Mouse (Mus musculus) intestine, embryonic 15.5 days (tissue): ENCODE results near the gene Cdc42bpb. TPM values are rescaled to one million over a fixed set of nuclear protein-coding genes. Genes with fewer than 3 reads are reported as not detected.

Experiments
- ATAC-seq: fragments of 200-750 bp; cut with Nextera tagmentation; 2 replicates; pipeline ENCODE4 v1.8.0; 2017; ENCODE audit warnings: moderate TSS enrichment, moderate library complexity
- H3K27ac ChIP-seq: fragments of 300-500 bp; sonication (generic); 2 replicates; pipeline ENCODE4 v1.5.1; 2015; ENCODE audit warnings: mild to moderate bottlenecking, inconsistent platforms
- H3K27me3 ChIP-seq: fragments of 300-500 bp; sonication (generic); replicated peaks from 2 replicates; pipeline ENCODE4 v1.6.1; 2015; ENCODE audit warnings: inconsistent platforms
- H3K36me3 ChIP-seq: fragments of 300-500 bp; sonication (generic); 2 replicates; pipeline ENCODE4 v1.6.1; 2015; ENCODE audit warnings: inconsistent platforms
- H3K4me1 ChIP-seq: fragments of 300-500 bp; sonication (generic); replicated peaks from 2 replicates; pipeline ENCODE4 v1.6.1; 2015; ENCODE audit warnings: inconsistent platforms
- H3K4me2 ChIP-seq: fragments of 300-500 bp; sonication (generic); replicated peaks from 2 replicates; pipeline ENCODE4 v1.6.1; 2015; ENCODE audit warnings: mild to moderate bottlenecking, inconsistent platforms
- H3K4me3 ChIP-seq: fragments of 300-500 bp; sonication (generic); replicated peaks from 2 replicates; pipeline ENCODE4 v1.5.1; 2015; ENCODE audit warnings: inconsistent platforms
- H3K9ac ChIP-seq: fragments of 300-500 bp; sonication (generic); 2 replicates; pipeline ENCODE4 v1.6.1; 2015; ENCODE audit warnings: inconsistent platforms
- H3K9me3 ChIP-seq: fragments of 300-500 bp; sonication (generic); 2 replicates; pipeline ENCODE4 v1.6.1; 2016; ENCODE audit warnings: inconsistent platforms
- WGBS: fragments of 180-500 bp; shearing (Covaris S2); methylation state at CpG from one replicate; pipeline ENCODE4 v1.1.7; 2015; 5-methylcytosine and 5-hydroxymethylcytosine counted together
- polyA plus RNA-seq: library from polyadenylated mRNA; unstranded; fragments of >200 nt; fragmentation: Nextera tagmentation; extraction: Ambion mirVana; gene quantifications from 2 replicates; pipeline ENCODE4 v1.2.1, GENCODE M21; 2015

Gene Cdc42bpb
- polyA plus RNA-seq, 1 experiment from 2014 or later: 31.8 TPM

DNA sequence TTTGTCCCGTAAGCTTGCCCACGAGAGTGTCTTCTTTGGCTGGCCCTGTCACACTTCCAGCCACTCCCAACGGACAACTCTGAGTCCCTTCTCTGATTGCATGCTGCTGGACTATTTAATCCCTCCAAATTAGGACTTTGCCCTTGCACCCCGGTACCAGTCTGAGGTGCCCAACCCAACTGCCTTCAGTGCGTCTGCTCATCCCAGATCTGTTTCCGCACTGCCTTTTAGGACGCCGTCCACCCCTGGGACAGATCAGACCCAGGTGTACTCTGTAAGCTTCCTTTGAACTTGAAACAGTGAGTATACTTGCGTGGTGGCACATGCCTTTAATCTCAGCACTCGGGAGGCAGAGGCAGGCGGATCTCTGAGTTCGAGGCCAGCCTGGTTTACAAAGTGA lies 1.3 kb upstream of the Cdc42bpb start:
- no peak overlapping the region for H3K9ac ChIP-seq
- ATAC-seq: no peak
- no peaks in the 10 kb centered on the region for H3K9me3 ChIP-seq
- no peak overlapping the region; the same call in 1 of the 2 replicates for H3K4me3 ChIP-seq
- peaks cover 19% of the 10 kb centered on the region for H3K4me1 ChIP-seq
- H3K27me3 ChIP-seq: no peaks in the 10 kb centered on the region
- 71% methylated on average over 12 of the region's 12 CpGs for WGBS
- H3K36me3 ChIP-seq: no peaks in the 10 kb centered on the region
- H3K4me2 ChIP-seq: peak overlapping the region; percentile 76
- no peak overlapping the region for H3K27ac ChIP-seq

DNA sequence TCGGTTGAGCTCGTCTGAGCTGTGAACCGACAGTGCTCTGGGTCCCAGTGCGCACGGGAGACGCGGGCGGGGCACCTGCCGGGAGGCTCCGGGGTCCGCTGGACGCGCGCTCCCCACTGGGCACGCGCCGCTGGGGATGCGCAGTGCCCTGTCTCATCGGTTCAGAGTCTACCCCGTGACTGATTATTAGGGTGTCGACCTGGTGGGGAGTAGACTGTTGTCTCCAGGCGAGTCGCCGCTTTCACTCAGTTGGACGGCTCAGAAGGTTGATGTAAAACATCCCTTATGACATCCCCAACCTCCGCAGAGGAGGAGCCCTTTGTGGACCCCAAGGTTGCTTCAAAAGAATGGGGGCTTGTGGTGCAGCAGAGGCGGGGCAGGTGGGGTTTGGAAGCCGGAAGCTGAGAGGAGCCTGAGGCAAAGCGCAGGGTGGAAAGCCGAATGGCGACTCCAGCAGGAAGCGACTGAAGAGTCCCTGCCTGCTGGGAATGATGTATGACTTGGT lies 520 bp upstream of the Cdc42bpb start:
- Histone ChIP-seq H3K4me3 (peak overlapping the region; percentile 97), H3K27ac (peak overlapping the region; percentile 97), H3K4me2 (peak overlapping the region; percentile 76), H3K9ac (peak overlapping the region; percentile 97), H3K9me3 (no peaks in the 10 kb centered on the region), H3K36me3 (no peaks in the 10 kb centered on the region), H3K4me1 (peaks cover 24% of the 10 kb centered on the region), H3K27me3 (no peaks in the 10 kb centered on the region)
- 0% methylated on average over 31 of the region's 32 CpGs for whole genome bisulfite sequencing
- ATAC-seq: peak; percentile 73

DNA sequence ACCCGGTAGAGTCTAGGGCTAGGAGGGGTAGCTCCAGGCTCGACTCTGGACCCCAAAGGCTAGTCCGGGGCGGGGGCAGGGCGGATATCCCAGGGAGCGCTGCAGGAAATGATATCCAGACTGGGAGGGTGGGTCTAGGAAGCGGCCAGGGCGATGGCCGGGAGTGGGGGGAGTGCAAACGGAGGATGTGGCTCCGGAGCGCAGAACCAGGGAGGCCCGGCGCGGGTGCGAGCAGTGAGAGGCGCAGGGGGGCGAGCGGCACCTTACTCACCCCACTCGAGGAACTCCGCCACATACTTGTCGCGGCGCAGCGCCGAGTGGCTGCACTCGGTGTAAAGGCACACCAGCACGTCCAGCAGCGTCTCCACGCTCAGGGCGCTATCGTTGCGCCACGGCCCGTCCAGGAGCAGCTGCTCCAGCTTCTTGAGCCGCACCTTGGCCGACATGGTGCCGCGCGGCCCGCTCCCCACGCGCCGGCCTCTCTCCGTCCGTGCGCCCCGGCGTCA lies 639 bp downstream of the Cdc42bpb start:
- under 1% methylated on average over 49 of the region's 49 CpGs for WGBS
- H3K27ac ChIP-seq: peak overlapping the region; percentile 97

DNA sequence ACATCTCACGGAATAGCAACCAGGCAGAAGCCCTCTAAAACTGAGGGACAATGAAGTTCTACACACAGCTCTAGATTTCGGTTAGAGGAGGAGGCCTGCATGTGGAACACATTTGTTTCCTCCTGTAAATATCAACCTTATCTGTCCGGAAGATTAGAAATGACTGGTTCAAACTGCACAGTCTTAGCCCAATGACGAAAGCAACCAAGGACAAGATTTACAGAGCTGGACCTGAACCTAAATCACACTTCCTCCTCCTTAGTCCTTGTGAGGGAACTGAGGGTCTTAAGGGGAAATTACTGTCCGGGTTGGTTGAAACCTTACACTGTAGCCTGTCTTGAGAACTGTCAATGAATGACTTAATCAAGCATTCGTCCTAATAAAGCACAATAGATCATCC lies 1.5 kb downstream of the Cdc42bpb start:
- WGBS: 13% methylated on average over 6 of the region's 6 CpGs
- H3K27me3 ChIP-seq: no peaks in the 10 kb centered on the region
- peaks cover 25% of the 10 kb centered on the region for H3K4me1 ChIP-seq
- H3K4me2 ChIP-seq: peak overlapping the region; percentile 76
- peak overlapping the region; percentile 97 for H3K4me3 ChIP-seq
- no peaks in the 10 kb centered on the region for H3K9me3 ChIP-seq
- H3K9ac ChIP-seq: peak overlapping the region; percentile 97; the same call in 1 of the 2 replicates
- no peaks in the 10 kb centered on the region for H3K36me3 ChIP-seq
- H3K27ac ChIP-seq: peak overlapping the region; percentile 37
- ATAC-seq: no peak

More for the DNA sequence above, 639 bp downstream of the Cdc42bpb start:
- Histone ChIP-seq H3K9ac (peak overlapping the region; percentile 97), H3K27me3 (no peaks in the 10 kb centered on the region), H3K9me3 (no peaks in the 10 kb centered on the region), H3K4me2 (peak overlapping the region; percentile 76), H3K4me1 (peaks cover 24% of the 10 kb centered on the region), H3K36me3 (no peaks in the 10 kb centered on the region), H3K4me3 (peak overlapping the region; percentile 97)
- ATAC-seq: peak; percentile 35

DNA sequence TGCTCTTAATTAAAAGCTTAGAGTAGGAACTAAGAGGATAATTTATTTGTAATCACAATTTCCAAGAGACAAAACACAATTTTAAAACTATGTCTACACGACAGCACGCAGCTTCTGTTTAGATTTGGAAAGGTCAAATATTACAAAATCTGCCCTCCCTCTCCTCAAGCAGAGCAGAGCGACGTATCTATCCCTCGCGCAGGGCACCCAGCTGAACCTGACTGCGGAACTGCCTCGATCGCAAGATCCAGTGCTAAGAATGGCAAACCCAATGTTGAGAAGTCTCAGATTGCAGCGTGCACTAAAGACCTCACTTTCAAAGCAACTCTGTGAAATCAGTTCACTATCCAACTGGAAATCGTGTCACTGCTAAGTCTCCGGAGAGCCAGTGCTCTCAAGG lies 2.0 kb downstream of the Cdc42bpb start:
- Histone ChIP-seq H3K4me2 (peak overlapping the region; percentile 76), H3K9ac (peak overlapping the region; percentile 97; the same call in 1 of the 2 replicates), H3K4me3 (peak overlapping the region; percentile 97), H3K4me1 (peaks cover 27% of the 10 kb centered on the region), H3K36me3 (no peaks in the 10 kb centered on the region), H3K9me3 (no peaks in the 10 kb centered on the region), H3K27me3 (no peaks in the 10 kb centered on the region), H3K27ac (0 out of 2 replicates have a peak overlapping the region, but pooled peaks have one; percentile 37)
- no peak for ATAC-seq
- 38% methylated on average over 12 of the region's 12 CpGs for WGBS

DNA sequence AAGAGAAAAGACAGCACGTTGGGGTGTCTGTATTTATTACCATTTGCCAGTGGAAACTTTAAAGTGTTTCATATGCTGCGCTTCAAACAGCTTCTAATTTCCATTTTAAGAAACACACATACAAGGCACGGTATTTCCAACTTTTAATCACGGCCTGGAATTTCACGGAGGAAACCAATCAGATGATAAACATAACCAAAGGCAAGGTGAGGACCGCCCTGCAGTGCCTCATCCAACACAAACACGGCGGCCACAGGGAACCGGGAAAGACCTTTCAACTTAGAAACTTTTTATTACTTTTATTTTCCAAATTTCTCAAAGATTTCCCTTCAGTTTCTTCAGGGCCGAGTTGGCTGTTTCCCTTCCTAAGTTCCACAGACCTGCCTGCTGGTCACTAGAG lies 2.8 kb downstream of the Cdc42bpb start:
- Histone ChIP-seq H3K9ac (no peak overlapping the region), H3K36me3 (no peaks in the 10 kb centered on the region), H3K27ac (0 out of 2 replicates have a peak overlapping the region, but pooled peaks have one; percentile 28), H3K4me1 (peaks cover 27% of the 10 kb centered on the region), H3K9me3 (no peaks in the 10 kb centered on the region), H3K27me3 (no peaks in the 10 kb centered on the region), H3K4me3 (no peak overlapping the region), H3K4me2 (peak overlapping the region; percentile 76)
- ATAC-seq: no peak
- 36% methylated on average over 10 of the region's 10 CpGs for WGBS

DNA sequence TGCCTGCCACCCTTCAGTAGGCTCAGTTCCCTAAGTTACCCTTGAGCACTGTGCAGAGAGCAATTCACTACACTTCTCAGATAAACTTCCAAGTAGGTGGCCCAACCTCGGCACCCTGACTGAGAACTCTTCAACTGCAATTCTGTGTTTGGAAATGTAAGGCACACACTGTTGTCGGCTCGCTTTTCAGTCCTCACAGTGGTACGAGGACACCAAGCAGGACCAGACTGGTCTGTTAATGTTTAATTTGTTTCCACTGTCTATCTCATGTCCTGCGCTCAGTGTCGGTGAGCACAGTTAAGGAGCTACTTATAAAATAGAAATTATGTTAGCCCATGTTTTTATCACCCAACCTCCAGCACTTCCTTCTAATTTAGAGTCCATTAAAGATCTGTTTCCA lies 4.1 kb downstream of the Cdc42bpb start:
- H3K4me3 ChIP-seq: no peak overlapping the region
- peaks cover 39% of the 10 kb centered on the region for H3K4me1 ChIP-seq
- no peaks in the 10 kb centered on the region for H3K9me3 ChIP-seq
- H3K27ac ChIP-seq: no peak overlapping the region
- 53% methylated on average over 6 of the region's 6 CpGs for WGBS
- H3K36me3 ChIP-seq: no peaks in the 10 kb centered on the region
- no peak for ATAC-seq
- no peaks in the 10 kb centered on the region for H3K27me3 ChIP-seq
- H3K9ac ChIP-seq: no peak overlapping the region
- peak overlapping the region; percentile 20; the same call in 1 of the 2 replicates for H3K4me2 ChIP-seq

DNA sequence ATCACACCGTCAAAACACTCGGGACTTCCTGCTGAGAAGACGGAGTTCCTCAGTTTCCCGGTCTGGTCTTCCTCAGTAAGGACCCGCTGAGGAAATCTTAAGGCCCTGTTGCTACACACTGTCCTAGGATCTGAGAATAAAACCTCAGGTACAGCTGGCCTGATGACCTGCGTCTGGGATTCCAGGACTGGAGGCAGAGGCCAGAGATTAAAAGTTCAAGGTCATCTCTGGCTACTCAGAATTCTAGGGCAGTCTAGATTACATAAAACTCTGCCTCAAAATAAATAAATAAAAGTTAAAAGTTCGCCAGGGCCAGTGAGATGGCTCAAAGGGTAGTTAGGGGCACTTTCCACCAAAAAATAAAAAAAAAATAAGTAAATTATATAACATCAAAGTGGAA lies 5.6 kb downstream of the Cdc42bpb start:
- Histone ChIP-seq H3K36me3 (no peaks in the 10 kb centered on the region), H3K9me3 (no peaks in the 10 kb centered on the region), H3K4me2 (no peak overlapping the region), H3K4me3 (no peak overlapping the region), H3K4me1 (peaks cover 47% of the 10 kb centered on the region), H3K27ac (no peak overlapping the region), H3K9ac (no peak overlapping the region), H3K27me3 (no peaks in the 10 kb centered on the region)
- ATAC-seq: no peak
- WGBS: 78% methylated on average over 7 of the region's 7 CpGs

DNA sequence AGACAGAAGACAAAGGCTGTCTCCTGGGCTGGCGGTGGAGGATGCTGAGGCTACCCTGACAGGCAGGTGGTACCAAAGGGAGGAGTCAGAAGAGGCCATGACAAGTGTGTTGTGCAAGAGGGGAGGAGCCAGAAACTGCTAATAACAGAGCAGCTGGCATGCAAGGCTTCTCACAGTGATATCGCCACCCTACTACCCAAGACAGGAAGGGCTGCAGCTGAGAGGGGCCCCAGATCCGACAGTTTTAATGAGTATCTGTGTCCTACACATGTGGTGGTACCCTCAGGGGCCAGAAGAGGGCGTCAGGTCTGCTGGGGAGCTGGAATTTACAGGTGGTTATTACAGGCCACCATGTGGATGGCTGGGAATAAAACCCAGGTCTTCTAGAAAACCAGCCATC lies 7.3 kb downstream of the Cdc42bpb start:
- H3K36me3 ChIP-seq: no peaks in the 10 kb centered on the region
- no peaks in the 10 kb centered on the region for H3K9me3 ChIP-seq
- no peaks in the 10 kb centered on the region for H3K27me3 ChIP-seq
- peak; percentile 29 for ATAC-seq
- no peak overlapping the region for H3K4me3 ChIP-seq
- no peak overlapping the region for H3K27ac ChIP-seq
- 46% methylated on average over 4 of the region's 4 CpGs for WGBS
- H3K4me1 ChIP-seq: peaks cover 44% of the 10 kb centered on the region
- H3K9ac ChIP-seq: no peak overlapping the region
- H3K4me2 ChIP-seq: no peak overlapping the region

DNA sequence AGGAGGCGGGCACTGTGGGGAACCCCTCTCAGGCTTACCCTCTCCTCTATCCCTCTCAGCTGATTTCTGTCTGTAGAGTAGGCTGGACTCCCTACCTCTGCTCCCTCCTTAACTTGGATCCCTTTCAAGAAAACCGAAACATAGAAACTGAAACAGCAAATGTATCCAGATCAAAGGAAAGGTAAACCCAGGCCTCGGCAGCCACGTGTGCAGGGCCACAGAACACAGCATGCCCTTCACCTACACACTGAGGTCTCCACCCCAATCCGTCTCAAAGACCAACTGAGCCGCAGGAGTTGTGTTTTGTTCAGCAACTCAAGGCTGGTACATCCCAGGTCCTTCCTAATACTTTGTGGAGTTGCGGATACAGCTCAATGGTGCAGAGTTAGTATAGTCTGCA lies 10.5 kb downstream of the Cdc42bpb start:
- WGBS: 68% methylated on average over 7 of the region's 7 CpGs
- no peak; the same call in 1 of the 2 replicates for ATAC-seq
- H3K9me3 ChIP-seq: no peaks in the 10 kb centered on the region

DNA sequence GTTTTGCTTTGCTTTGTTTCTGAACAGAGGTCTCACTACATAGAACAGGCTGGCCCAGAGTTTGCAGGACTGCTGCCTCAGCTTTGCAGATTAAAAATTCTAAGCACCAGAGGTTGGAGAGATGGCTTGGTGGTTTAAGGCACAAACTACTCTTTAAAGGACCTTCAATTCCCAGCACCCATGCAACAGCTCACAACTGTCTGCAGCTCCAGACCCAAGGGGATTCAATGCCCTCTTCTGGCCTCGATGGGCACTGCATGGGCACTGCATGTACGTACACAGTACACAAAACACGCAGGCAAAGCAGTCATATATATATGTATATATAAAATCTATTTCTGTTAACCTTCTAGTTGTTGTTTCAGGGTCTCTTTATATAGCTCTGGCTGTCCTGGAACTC lies 13.3 kb downstream of the Cdc42bpb start:
- H3K27me3 ChIP-seq: no peaks in the 10 kb centered on the region
- WGBS: 87% methylated on average over 3 of the region's 3 CpGs
- peaks cover 54% of the 10 kb centered on the region for H3K4me1 ChIP-seq
- no peaks in the 10 kb centered on the region for H3K36me3 ChIP-seq
- H3K27ac ChIP-seq: no peak overlapping the region
- no peak overlapping the region for H3K9ac ChIP-seq
- H3K4me2 ChIP-seq: no peak overlapping the region
- no peak for ATAC-seq
- no peak overlapping the region for H3K4me3 ChIP-seq
- H3K9me3 ChIP-seq: no peaks in the 10 kb centered on the region

More for the DNA sequence above, 10.5 kb downstream of the Cdc42bpb start:
- Histone ChIP-seq H3K27ac (no peak overlapping the region), H3K9ac (no peak overlapping the region), H3K36me3 (no peaks in the 10 kb centered on the region), H3K4me1 (peaks cover 44% of the 10 kb centered on the region), H3K4me3 (no peak overlapping the region), H3K27me3 (no peaks in the 10 kb centered on the region), H3K4me2 (no peak overlapping the region)

DNA sequence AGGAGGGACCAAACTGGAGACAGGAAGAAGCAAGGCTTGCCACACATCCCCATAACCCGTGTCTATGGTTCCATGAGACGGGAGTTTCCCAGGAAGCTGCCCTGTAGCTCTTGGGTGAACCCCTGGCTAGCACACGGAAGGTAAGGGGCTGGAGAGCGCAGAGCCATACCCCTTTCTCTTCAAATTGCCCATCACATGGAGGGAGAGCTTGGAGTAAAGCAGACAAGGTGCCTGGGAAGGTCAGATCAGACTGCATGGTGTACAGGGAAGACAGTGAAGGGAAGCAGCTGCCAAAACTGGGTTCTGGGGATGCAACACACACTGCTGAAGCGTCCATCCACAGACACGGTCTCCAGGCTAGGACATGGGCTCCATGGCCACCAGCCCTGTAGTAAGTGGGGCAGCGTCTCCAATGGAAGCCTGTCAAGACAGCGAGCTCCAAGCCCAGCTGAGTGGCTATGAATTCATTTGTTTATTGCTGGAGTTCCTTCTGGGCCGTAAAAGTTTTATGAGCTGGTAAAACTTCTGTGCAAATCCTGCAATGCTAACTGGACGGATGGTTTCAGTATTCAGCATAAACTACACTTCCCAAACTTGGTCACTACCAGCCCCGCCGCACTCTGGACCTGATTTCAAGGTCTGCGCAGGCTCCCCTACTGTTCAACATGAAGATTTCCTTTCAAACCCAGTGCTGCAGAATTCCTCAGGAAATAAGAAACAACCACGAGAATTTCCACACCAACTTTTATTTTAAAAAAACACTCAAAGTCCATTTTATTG lies 16.0 kb downstream of the Cdc42bpb start:
- WGBS: 46% methylated on average over 14 of the region's 14 CpGs
- H3K36me3 ChIP-seq: no peaks in the 10 kb centered on the region
- H3K9ac ChIP-seq: no peak overlapping the region
- H3K4me2 ChIP-seq: no peak overlapping the region
- ATAC-seq: peak; percentile 46
- no peaks in the 10 kb centered on the region for H3K9me3 ChIP-seq
- no peaks in the 10 kb centered on the region for H3K27me3 ChIP-seq
- peaks cover 44% of the 10 kb centered on the region for H3K4me1 ChIP-seq
- no peak overlapping the region for H3K4me3 ChIP-seq
- H3K27ac ChIP-seq: peak overlapping the region; percentile 18; the same call in 1 of the 2 replicates
